Mouse (Mus musculus): ENCODE measurements around the gene Peak1. TPM values are rescaled to one million over a fixed set of nuclear protein-coding genes. Genes with fewer than 3 reads are reported as not detected.

The Peak1 gene
- polyA plus RNA-seq, 1 experiment = 5.5 TPM

DNA sequence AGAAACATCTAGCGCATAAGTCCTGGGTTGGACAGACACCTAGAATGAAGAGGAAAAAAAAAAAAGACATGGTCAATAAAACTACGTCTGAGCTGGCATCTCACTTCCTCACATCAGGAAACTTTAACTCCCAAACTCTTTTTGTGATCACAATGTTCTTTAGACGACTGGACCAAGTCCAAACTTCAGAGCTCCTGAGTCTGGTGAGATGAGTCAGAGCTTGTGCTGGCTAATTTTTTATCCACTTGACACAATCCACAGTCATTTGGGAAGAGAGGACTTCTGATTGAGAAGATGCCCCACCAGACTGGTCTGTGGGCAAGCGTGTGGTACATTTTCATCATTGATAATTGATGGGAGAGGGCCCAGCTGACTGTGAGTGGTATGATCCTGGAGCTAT is 43.5 kb downstream of the Peak1 start:
- Histone ChIP-seq H3K4me3 (ENCODE audit: control insufficient read depth, low read depth, low read length) (no peak overlapping the region), H3K27me3 (ENCODE audit: control insufficient read depth, insufficient read depth, low read length) (no peaks in the 10 kb centered on the region), H3K4me1 (ENCODE audit: control insufficient read depth, insufficient read depth, low read length) (no peaks in the 10 kb centered on the region), H3K36me3 (ENCODE audit: control insufficient read depth, insufficient read depth, low read length) (no peaks in the 10 kb centered on the region), H3K27ac (ENCODE audit: control insufficient read depth, insufficient read depth, low read depth, low read length) (no peak overlapping the region)
- no peak for TF ChIP-seq CTCF (IDR thresholded peaks at IDR 0.05; ENCODE audit: control insufficient read depth, insufficient read depth, insufficient replicate concordance, low read depth, low read length)
- no peak for TF ChIP-seq POLR2A (IDR thresholded peaks at IDR 0.05; ENCODE audit: control insufficient read depth, low read depth, low read length)

DNA sequence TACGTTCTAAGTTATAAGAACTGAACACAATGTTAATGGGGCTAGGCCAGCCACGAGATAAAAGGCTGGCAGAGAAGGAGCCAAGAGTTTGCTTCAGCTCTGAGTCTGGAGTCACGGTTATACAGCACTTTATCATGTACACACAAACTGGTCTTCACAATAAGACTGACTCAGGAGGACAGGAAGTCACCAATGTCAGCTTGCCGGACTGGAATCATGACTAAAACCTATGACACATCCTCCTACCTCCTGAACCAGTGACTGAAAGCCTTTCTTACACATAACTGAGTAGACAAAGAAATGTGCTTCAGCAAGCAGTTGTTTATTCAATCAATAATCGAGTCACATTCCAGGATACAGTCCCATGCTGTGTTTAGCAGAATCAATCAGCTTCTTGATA is 47.2 kb downstream of the Peak1 start:
- Histone ChIP-seq H3K27me3 (ENCODE audit: control insufficient read depth, insufficient read depth, low read length) (no peaks in the 10 kb centered on the region), H3K4me3 (ENCODE audit: control insufficient read depth, low read depth, low read length) (no peak overlapping the region), H3K36me3 (ENCODE audit: control insufficient read depth, insufficient read depth, low read length) (no peaks in the 10 kb centered on the region), H3K27ac (ENCODE audit: control insufficient read depth, insufficient read depth, low read depth, low read length) (no peak overlapping the region), H3K4me1 (ENCODE audit: control insufficient read depth, insufficient read depth, low read length) (no peaks in the 10 kb centered on the region)
- TF ChIP-seq CTCF (IDR thresholded peaks at IDR 0.05; ENCODE audit: control insufficient read depth, insufficient read depth, insufficient replicate concordance, low read depth, low read length) (no peak), POLR2A (IDR thresholded peaks at IDR 0.05; ENCODE audit: control insufficient read depth, low read depth, low read length) (no peak)

- Histone ChIP-seq H3K36me3 (ENCODE audit: control insufficient read depth, insufficient read depth, low read length) (no peaks in the 10 kb centered on the region), H3K27ac (ENCODE audit: control insufficient read depth, insufficient read depth, low read depth, low read length) (peak overlapping the region; percentile 49; the same call in 1 of the 2 replicates), H3K27me3 (ENCODE audit: control insufficient read depth, insufficient read depth, low read length) (no peaks in the 10 kb centered on the region), H3K4me1 (ENCODE audit: control insufficient read depth, insufficient read depth, low read length) (no peaks in the 10 kb centered on the region), H3K4me3 (ENCODE audit: control insufficient read depth, low read depth, low read length) (no peak overlapping the region)
- no peak for TF ChIP-seq CTCF (IDR thresholded peaks at IDR 0.05; ENCODE audit: control insufficient read depth, insufficient read depth, insufficient replicate concordance, low read depth, low read length)
- TF ChIP-seq POLR2A (IDR thresholded peaks at IDR 0.05; ENCODE audit: control insufficient read depth, low read depth, low read length) = no peak
Observed at GRCm38 (mm10) chr9:56368814-56369213, 49.1 kb downstream of the Peak1 start.

DNA sequence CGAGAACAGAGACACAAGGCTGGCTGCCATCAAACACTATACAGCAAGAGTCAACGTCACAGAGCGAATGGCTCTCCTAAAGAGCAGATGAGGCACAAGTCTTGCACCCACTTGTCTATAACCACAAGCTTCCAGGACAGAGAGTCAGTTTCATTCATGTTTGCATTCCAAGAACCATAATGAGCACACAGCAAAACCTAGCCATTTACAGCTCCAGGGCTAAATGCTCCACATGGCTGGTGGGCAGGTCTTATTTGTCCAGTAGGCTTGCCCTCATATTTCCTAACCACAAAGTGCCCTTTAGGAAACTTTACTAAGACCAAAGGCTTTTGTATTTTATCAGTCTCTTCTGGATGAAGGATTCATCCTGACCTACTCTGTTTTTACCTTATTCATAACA is 54.6 kb downstream of the Peak1 start:
- Histone ChIP-seq H3K4me1 (ENCODE audit: control insufficient read depth, insufficient read depth, low read length) (no peaks in the 10 kb centered on the region), H3K27me3 (ENCODE audit: control insufficient read depth, insufficient read depth, low read length) (no peaks in the 10 kb centered on the region), H3K36me3 (ENCODE audit: control insufficient read depth, insufficient read depth, low read length) (no peaks in the 10 kb centered on the region), H3K27ac (ENCODE audit: control insufficient read depth, insufficient read depth, low read depth, low read length) (no peak overlapping the region), H3K4me3 (ENCODE audit: control insufficient read depth, low read depth, low read length) (no peak overlapping the region)
- TF ChIP-seq POLR2A (IDR thresholded peaks at IDR 0.05; ENCODE audit: control insufficient read depth, low read depth, low read length) (no peak), CTCF (IDR thresholded peaks at IDR 0.05; ENCODE audit: control insufficient read depth, insufficient read depth, insufficient replicate concordance, low read depth, low read length) (no peak)

- Histone ChIP-seq H3K27ac (ENCODE audit: control insufficient read depth, insufficient read depth, low read depth, low read length) (no peak overlapping the region), H3K36me3 (ENCODE audit: control insufficient read depth, insufficient read depth, low read length) (no peaks in the 10 kb centered on the region), H3K4me3 (ENCODE audit: control insufficient read depth, low read depth, low read length) (no peak overlapping the region), H3K4me1 (ENCODE audit: control insufficient read depth, insufficient read depth, low read length) (no peaks in the 10 kb centered on the region), H3K27me3 (ENCODE audit: control insufficient read depth, insufficient read depth, low read length) (no peaks in the 10 kb centered on the region)
- TF ChIP-seq CTCF (IDR thresholded peaks at IDR 0.05; ENCODE audit: control insufficient read depth, insufficient read depth, insufficient replicate concordance, low read depth, low read length) = no peak
- no peak for TF ChIP-seq POLR2A (IDR thresholded peaks at IDR 0.05; ENCODE audit: control insufficient read depth, low read depth, low read length)
Observed at GRCm38 (mm10) chr9:56359261-56359660, 58.6 kb downstream of the Peak1 start.

- Histone ChIP-seq H3K4me1 (ENCODE audit: control insufficient read depth, insufficient read depth, low read length) (no peaks in the 10 kb centered on the region), H3K27ac (ENCODE audit: control insufficient read depth, insufficient read depth, low read depth, low read length) (no peak overlapping the region), H3K27me3 (ENCODE audit: control insufficient read depth, insufficient read depth, low read length) (no peaks in the 10 kb centered on the region), H3K4me3 (ENCODE audit: control insufficient read depth, low read depth, low read length) (no peak overlapping the region), H3K36me3 (ENCODE audit: control insufficient read depth, insufficient read depth, low read length) (no peaks in the 10 kb centered on the region)
- TF ChIP-seq CTCF (IDR thresholded peaks at IDR 0.05; ENCODE audit: control insufficient read depth, insufficient read depth, insufficient replicate concordance, low read depth, low read length) = no peak
- no peak for TF ChIP-seq POLR2A (IDR thresholded peaks at IDR 0.05; ENCODE audit: control insufficient read depth, low read depth, low read length)
Observed at GRCm38 (mm10) chr9:56355186-56355585, 62.7 kb downstream of the Peak1 start.

- Histone ChIP-seq H3K27me3 (ENCODE audit: control insufficient read depth, insufficient read depth, low read length) (no peaks in the 10 kb centered on the region), H3K4me3 (ENCODE audit: control insufficient read depth, low read depth, low read length) (no peak overlapping the region), H3K36me3 (ENCODE audit: control insufficient read depth, insufficient read depth, low read length) (no peaks in the 10 kb centered on the region), H3K27ac (ENCODE audit: control insufficient read depth, insufficient read depth, low read depth, low read length) (no peak overlapping the region), H3K4me1 (ENCODE audit: control insufficient read depth, insufficient read depth, low read length) (no peaks in the 10 kb centered on the region)
- TF ChIP-seq CTCF (IDR thresholded peaks at IDR 0.05; ENCODE audit: control insufficient read depth, insufficient read depth, insufficient replicate concordance, low read depth, low read length) = no peak
- TF ChIP-seq POLR2A (IDR thresholded peaks at IDR 0.05; ENCODE audit: control insufficient read depth, low read depth, low read length) = no peak
Observed at GRCm38 (mm10) chr9:56346321-56346720, 71.5 kb downstream of the Peak1 start.

Data from testis, adult 2 months (tissue).